ENCODE assay signal across 17 mouse cellular contexts in the genomic region with DNA sequence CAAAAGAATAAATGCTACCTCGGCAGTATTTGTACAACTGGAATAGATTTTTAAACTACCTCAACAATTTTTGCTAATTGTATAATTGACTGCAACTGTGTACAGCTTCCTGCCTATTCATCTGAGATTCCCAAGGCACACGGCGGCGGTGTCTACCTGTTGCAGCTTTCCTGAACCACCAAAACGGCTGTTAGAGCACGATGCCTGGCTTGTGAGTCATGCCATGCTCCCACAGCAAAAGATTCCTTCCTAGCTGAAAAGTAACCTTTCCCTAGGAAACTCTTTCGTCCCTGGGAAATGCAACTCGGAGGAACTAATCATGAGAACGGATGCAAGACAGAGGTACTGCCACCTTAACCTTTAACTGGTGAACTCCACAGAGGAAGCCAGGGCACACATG. TPM values are rescaled to one million over a fixed set of nuclear protein-coding genes. Genes with fewer than 3 reads are reported as not detected.
A peak's percentile ranks its signal among the peaks of the same experiment; 100 is the strongest.
DNase-seq lines count a peak whose midpoint lies in the region; ATAC-seq and TF ChIP-seq lines count a peak whose summit lies in the region.
"Had no signal": no experiment of that assay in that cellular context is flagged by ENCODE, and none has a peak within 500 bp of the region (broad histone marks: within the 10 kb centered on the region; RNA-seq: fewer than 3 reads in every experiment).

No protein-coding gene starts in this region.

- DNase-seq in heart, adult 2 months: no peak
- DNase-seq in right cerebral cortex, adult 2 months (ENCODE audit: low spot score in 2 of 2): peak; percentile 39 to 42
- DNase-seq in right cerebral cortex, postnatal 10 days (ENCODE audit: low spot score in 2 of 2): no peak
- DNase-seq in hindbrain, postnatal 0 days (ENCODE audit: low spot score): no peak
- no peak for DNase-seq in stomach, postnatal 0 days (ENCODE audit: low spot score)
- DNase-seq in ovary, postnatal 36 days (ENCODE audit: low spot score): no peak
- no peak for DNase-seq in kidney, postnatal 10 days
- DNase-seq: adrenal gland, adult 2 months; cerebellum, postnatal 14 days; gastrocnemius, postnatal 25 days; kidney, adult 2 months; right cerebral cortex, postnatal 14 days had no signal

- no peak for TF ChIP-seq POLR2A in heart, adult 2 months (IDR thresholded peaks at IDR 0.05; ENCODE audit: insufficient read depth, low read depth, low read length)

- 72% methylated on average over 9 of the region's 9 CpGs for WGBS in heart, embryonic 13.5 days
- 70% methylated on average over 9 of the region's 9 CpGs for WGBS in heart, adult 2 months
- 65% methylated on average over 9 of the region's 9 CpGs for WGBS in hindbrain, postnatal 0 days
- WGBS in stomach, postnatal 0 days: 36% methylated on average over 9 of the region's 9 CpGs

- no peaks in the 10 kb centered on the region for H3K36me3 ChIP-seq in heart, embryonic 13.5 days
- peaks cover 16% of the 10 kb centered on the region for H3K36me3 ChIP-seq in heart, adult 2 months (ENCODE audit: control insufficient read depth, insufficient read depth, low read length)
- no peaks in the 10 kb centered on the region for H3K36me3 ChIP-seq in hindbrain, postnatal 0 days (ENCODE audit: insufficient read depth, low read length)
- H3K36me3 ChIP-seq in stomach, postnatal 0 days (ENCODE audit: control insufficient read depth, insufficient read depth, low read length): no peaks in the 10 kb centered on the region

- TF ChIP-seq CTCF in heart, adult 2 months (IDR thresholded peaks at IDR 0.05): no peak
- no peak for TF ChIP-seq CTCF in hindbrain, postnatal 0 days (IDR thresholded peaks at IDR 0.05; ENCODE audit: low read depth)
- TF ChIP-seq CTCF in stomach, postnatal 0 days (IDR thresholded peaks at IDR 0.05; ENCODE audit: low read depth): peak; percentile 22; the same call in 1 of the 2 replicates

- H3K27ac ChIP-seq in heart, embryonic 13.5 days (replicated peaks): no peak overlapping the region
- H3K27ac ChIP-seq in heart, adult 2 months: no peak overlapping the region
- no peak overlapping the region for H3K27ac ChIP-seq in hindbrain, postnatal 0 days
- H3K27ac ChIP-seq in stomach, postnatal 0 days (replicated peaks): peak overlapping the region; percentile 49; the same call in 1 of the 2 replicates
- H3K27ac ChIP-seq: layer of hippocampus, adult 2 months had no signal

- H3K4me3 ChIP-seq in heart, embryonic 13.5 days: no peak overlapping the region
- no peak overlapping the region for H3K4me3 ChIP-seq in heart, adult 2 months
- H3K4me3 ChIP-seq in hindbrain, postnatal 0 days (ENCODE audit: low read length): peak overlapping the region; percentile 18
- no peak overlapping the region for H3K4me3 ChIP-seq in stomach, postnatal 0 days (ENCODE audit: low read depth, low read length)
- H3K4me3 ChIP-seq: layer of hippocampus, adult 2 months; megakaryocyte, embryonic 14.5 days had no signal

- H3K27me3 ChIP-seq in heart, embryonic 13.5 days (replicated peaks): no peaks in the 10 kb centered on the region
- no peaks in the 10 kb centered on the region for H3K27me3 ChIP-seq in heart, adult 2 months (ENCODE audit: control insufficient read depth, insufficient read depth, low read length)
- H3K27me3 ChIP-seq in hindbrain, postnatal 0 days (ENCODE audit: insufficient read depth, low read length): no peaks in the 10 kb centered on the region
- H3K27me3 ChIP-seq in stomach, postnatal 0 days (ENCODE audit: control insufficient read depth, insufficient read depth, low read length): no peaks in the 10 kb centered on the region
- H3K27me3 ChIP-seq: CH12.LX had no signal

- intact Hi-C loops in heart, adult 2 months (cut with DNase I): no loop called here

- no peaks in the 10 kb centered on the region for H3K9me3 ChIP-seq in heart, embryonic 13.5 days
- no peaks in the 10 kb centered on the region for H3K9me3 ChIP-seq in hindbrain, postnatal 0 days (ENCODE audit: low read length)
- H3K9me3 ChIP-seq in stomach, postnatal 0 days (ENCODE audit: control insufficient read depth, low read length): no peaks in the 10 kb centered on the region
- H3K9me3 ChIP-seq: megakaryocyte, embryonic 14.5 days had no signal

- H3K9ac ChIP-seq in heart, embryonic 13.5 days: 0 out of 2 replicates have a peak overlapping the region, but pooled peaks have one; percentile 3
- H3K9ac ChIP-seq in heart, adult 2 months (ENCODE audit: low read depth, low read length): no peak overlapping the region
- H3K9ac ChIP-seq in hindbrain, postnatal 0 days (replicated peaks; ENCODE audit: low read length): 0 out of 2 replicates have a peak overlapping the region, but pooled peaks have one; percentile 28
- H3K9ac ChIP-seq in stomach, postnatal 0 days (ENCODE audit: low read length): no peak overlapping the region

- TF ChIP-seq EP300 in heart, adult 2 months (IDR thresholded peaks at IDR 0.05; ENCODE audit: insufficient read depth, low read depth, low read length): no peak
- TF ChIP-seq EP300 in stomach, postnatal 0 days (optimal IDR thresholded peaks at IDR 0.05): no peak

- ATAC-seq in heart, embryonic 13.5 days (ENCODE audit: extremely low read depth, insufficient number of reproducible peaks, low FRiP score, low TSS enrichment): no peak
- no peak for ATAC-seq in hindbrain, postnatal 0 days
- ATAC-seq in stomach, postnatal 0 days (ENCODE audit: low FRiP score, low TSS enrichment): no peak
- ATAC-seq: forebrain, embryonic 16.5 days had no signal

- H3K4me2 ChIP-seq in heart, embryonic 13.5 days: peak overlapping the region; percentile 30; the same call in 1 of the 2 replicates
- H3K4me2 ChIP-seq in hindbrain, postnatal 0 days (ENCODE audit: low read depth, low read length): peak overlapping the region; percentile 88
- peak overlapping the region; percentile 79; the same call in 1 of the 2 replicates for H3K4me2 ChIP-seq in stomach, postnatal 0 days (replicated peaks; ENCODE audit: low read depth)

- peaks cover 93% of the 10 kb centered on the region for H3K4me1 ChIP-seq in heart, embryonic 13.5 days
- H3K4me1 ChIP-seq in heart, adult 2 months (ENCODE audit: control insufficient read depth, insufficient read depth, low read length): peaks cover 12% of the 10 kb centered on the region
- peaks cover 4% of the 10 kb centered on the region; the same call in 1 of the 2 replicates for H3K4me1 ChIP-seq in hindbrain, postnatal 0 days (ENCODE audit: insufficient read depth, low read length)
- peaks cover 31% of the 10 kb centered on the region for H3K4me1 ChIP-seq in stomach, postnatal 0 days (replicated peaks; ENCODE audit: control insufficient read depth, insufficient read depth)
- H3K4me1 ChIP-seq: megakaryocyte, embryonic 14.5 days had no signal

- peaks cover 1% of the 10 kb centered on the region for H3K79me2 ChIP-seq in heart, adult 2 months (replicated peaks; ENCODE audit: control insufficient read depth, insufficient read depth, low read length)

RNA-seq across cellular contexts. Expression of gene Lrig1, which starts 6.9 kb away (rescaled TPM):
- polyA plus RNA-seq in heart, embryonic 13.5 days (2015; fragmentation: Nextera tagmentation; extraction: Ambion mirVana): 8.1 and 8.3 TPM in 2 replicates
- 10 to 100 TPM; 30.4 to 32.7 TPM for total RNA-seq in heart, adult 2 months (2021)
- 23.3 and 35.5 TPM in 2 replicates for polyA plus RNA-seq in heart, adult 2 months (2012; rRNA removed)
- total RNA-seq in hindbrain, postnatal 0 days (2014; rRNA removed): 131 and 146 TPM in 2 replicates
- 23.0 and 27.8 TPM in 2 replicates for polyA plus RNA-seq in hindbrain, postnatal 0 days (2015; fragmentation: Nextera tagmentation; extraction: Ambion mirVana)
- 15.2 and 19.6 TPM in 2 replicates for polyA plus RNA-seq in stomach, postnatal 0 days (2015; fragmentation: Nextera tagmentation; extraction: Ambion mirVana)
- total RNA-seq: CH12.LX had no signal

Comparison
In these comparisons a context has a peak if more than half of its experiments do, and no peak if none do; other contexts are left out.
1. H3K9ac ChIP-seq: peak in heart, embryonic 13.5 days (single experiment) and hindbrain, postnatal 0 days (single experiment); none in heart, adult 2 months (single experiment) and stomach, postnatal 0 days (single experiment).
2. DNase-seq: peak in right cerebral cortex, adult 2 months (2 of 2); none in heart, adult 2 months (0 of 2), right cerebral cortex, postnatal 10 days (0 of 2), hindbrain, postnatal 0 days (single experiment), stomach, postnatal 0 days (single experiment), ovary, postnatal 36 days (single experiment) and kidney, postnatal 10 days (single experiment).
3. H3K4me2 ChIP-seq: peak in every context shown above with its lines; median percentile 88 in hindbrain, postnatal 0 days; 79 in stomach, postnatal 0 days; 30 in heart, embryonic 13.5 days.